Mouse (Mus musculus) MEL-GATA-1-ER (cell line): ENCODE measurements at regions not wholly inside any gene's neighbourhood (a gene's known extent, or its start where the extent isn't known, plus 50 kb on each side); places are given as distances from the start of the nearest gene placed in this dataset.

Experiments
- DNase-seq: peaks from one replicate; pipeline ENCODE4 v3.0.0-alpha.2; 2012; ENCODE audit warnings: low read depth; ENCODE audit errors: extremely low read depth

DNA sequence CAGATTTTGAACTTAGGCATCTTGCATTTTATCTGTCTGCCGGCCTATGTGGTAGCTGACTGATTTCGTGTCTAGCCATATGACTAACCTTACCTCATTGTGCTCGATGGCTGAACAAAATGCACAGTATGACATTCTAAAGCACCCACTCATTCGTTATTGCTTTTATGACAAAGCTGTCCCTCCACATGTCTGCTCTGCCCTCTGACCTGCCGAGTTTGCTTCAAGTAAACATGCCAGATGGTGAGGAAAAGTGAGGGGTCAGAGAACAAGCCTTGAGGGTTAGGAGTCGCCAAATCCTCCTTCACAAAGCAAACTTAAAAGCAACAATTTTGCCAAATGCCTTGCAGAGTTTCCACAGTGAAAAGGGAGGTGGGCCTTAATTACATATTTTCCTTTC, 196.0 kb upstream of the Elavl2 start:
- DNase-seq, result no peak

DNA sequence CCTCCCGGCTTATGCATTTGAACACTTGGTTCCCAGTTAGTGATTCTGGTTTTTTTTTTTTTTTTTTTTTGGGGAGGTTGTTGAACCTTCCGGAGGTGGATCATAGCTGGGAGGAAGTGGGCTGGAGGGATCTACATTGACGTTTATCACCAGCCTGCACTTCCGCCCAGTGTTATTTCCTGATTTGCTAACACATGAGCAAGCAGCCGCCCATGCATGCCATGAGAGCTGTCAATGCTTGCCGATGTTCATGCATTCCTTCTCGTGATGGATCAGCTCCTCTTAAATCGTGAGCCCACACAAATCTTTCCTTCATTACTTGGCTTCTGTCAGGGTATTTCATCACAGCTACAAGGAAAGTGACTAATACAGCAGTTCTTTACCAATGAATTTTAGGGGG, 195.2 kb upstream of the Elavl2 start:
- DNase-seq, result no peak

DNA sequence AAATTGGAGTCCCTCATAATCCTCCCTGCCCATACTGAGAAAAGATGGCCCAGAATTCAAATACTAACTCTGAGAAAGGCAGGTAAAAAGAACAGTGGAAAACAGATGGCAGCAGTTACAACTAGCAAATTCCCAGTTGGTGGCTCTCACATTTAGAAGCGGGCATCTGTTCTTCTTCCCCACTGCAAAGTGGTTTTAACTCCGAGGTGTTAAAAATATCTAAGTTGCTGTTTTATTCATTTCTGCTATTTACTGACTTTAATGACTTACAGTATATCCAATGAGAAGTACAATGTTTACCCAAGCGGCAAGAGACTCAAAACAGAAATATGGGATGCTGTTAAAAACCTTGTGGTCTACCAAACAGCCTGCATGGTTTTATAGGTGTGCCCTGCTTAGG, 189.2 kb upstream of the Elavl2 start:
- DNase-seq, result no peak

DNA sequence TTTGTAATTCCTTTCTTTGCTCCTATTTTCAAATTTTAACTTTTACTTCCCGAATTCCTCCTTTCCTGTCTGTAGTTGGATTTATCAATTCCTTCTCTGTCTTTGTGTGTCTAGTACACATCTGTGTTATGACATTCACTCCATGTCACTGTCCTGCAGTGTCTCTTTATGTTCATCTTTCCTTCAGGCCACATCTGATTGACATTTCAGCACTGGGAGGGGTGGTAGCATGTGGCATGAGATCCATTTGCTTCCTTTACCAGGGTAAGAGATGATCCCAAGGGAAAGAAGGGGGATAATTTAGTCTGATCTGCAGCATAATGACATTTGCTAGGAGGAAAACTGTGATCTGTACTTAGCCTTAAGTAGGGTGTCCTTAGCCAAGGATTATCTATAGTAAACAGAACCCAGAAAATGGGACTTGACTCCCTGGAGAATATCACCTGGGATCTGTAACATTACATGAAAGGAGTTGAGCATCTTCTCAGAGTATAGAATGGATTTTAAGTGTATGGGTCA, 187.0 kb upstream of the Elavl2 start:
- DNase-seq, result no peak

DNA sequence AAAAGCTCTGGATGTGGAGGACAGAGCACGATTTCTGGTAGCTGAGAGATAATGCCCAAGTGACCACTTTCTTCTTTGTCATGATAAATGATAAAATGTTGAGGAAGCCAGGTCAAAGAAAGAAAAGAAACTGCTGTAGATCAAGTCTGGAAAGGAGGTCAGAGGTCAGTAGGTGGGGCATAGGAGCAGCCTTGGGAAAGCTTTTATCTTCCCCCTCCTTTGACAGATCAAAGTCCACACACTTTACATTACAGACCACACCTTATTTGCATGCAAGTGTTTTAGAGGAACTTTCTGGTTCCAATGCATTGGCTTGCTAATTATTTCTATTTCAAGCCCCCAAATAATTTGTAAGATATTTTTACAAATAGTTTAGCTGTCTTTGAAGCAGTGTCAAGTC, 182.4 kb upstream of the Elavl2 start:
- DNase-seq, result no peak

DNA sequence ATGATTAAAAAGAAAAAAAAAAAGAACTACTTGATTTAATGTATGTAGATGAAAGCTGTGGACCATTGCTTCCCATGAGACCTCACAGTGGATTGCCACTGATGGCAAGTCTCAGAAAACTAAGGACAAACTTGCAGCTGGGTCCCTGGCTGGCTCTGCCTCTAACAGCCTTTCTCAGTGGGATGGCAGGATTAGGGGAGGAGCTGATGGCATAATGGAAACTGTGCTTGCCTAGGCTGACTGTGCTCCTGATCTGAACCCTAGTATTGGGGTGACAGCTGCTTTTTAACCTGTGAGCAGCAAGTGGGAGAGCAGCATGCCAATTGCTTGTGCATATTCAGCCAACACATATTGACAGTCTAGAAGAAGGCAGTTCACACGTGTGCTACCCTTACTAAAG, 156.9 kb upstream of the Elavl2 start:
- DNase-seq, result no peak

DNA sequence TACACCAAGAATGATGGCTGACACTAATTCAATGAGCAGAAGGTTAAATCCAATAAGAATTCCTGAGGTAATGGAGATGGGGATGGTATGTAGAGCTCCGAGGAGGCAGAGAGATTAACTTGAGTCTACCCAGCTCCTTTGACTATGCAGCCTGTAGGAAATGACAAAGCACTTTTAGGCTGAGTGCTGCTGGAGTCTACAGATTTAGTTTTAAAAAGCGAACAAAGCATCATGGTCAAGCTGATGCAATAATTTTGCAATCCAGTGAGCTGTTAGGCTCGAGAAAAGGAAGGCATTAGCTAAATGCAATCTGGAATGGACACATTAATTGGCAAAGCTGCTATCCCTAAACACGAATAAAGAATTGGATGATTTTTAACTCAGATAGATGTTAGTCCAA, 156.4 kb upstream of the Elavl2 start:
- peak; percentile 2 for DNase-seq

DNA sequence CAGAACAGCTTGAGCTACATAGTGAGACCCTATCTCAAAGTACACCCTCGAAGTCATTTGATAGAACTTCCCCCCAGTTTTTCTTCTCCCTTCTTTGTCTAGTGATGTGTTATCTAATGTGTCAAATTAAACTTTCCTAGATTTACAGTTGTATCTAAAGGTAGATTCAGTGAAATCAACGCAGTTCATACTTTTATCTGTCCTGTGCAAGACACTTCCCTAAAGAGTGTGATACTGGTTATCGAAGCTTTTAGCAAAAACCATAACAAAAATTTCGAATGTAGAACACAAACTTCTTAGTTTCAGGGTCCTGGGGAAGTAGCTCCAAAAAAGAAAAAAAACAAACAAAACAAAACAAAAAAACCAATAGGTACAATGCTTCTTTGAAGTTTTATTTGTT, 123.8 kb upstream of the Elavl2 start:
- no peak for DNase-seq

DNA sequence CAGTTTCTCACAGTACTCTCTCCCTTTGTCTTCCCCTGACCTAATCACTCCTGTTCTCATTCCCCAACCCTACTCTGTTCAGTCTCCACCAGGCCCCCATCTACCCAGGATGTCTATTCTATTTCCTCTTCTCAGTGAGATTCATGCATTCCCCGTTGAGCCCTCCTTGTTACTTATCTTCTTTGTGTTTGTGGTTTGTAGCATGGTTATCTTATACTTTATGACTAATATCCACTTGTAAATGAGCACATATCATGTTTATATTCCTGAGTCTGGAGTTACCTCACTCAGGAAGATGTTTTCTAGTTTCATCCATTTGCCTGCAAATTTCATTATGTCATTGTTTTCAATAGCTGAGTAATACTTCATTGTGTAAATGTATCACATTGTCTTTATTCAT, 111.0 kb upstream of the Elavl2 start:
- no peak for DNase-seq

DNA sequence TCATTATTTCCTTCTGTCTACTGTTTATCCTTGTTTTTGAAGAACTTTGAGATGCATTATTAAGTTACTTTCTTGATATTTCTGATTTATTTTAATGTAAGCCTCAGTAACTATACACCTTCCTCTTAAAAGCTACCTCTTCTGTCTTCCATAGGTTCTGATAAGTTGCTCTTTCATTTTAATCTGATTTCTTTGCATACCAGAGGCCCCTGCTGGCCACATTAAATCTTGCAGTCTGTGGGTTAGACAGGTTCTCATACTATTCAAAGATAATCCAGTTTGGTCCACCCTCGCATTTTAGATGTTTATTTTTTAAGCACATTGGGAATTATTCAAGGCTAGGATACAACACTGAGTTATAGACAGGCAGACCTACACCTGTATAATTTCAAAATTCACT, 109.4 kb upstream of the Elavl2 start:
- no peak for DNase-seq

DNA sequence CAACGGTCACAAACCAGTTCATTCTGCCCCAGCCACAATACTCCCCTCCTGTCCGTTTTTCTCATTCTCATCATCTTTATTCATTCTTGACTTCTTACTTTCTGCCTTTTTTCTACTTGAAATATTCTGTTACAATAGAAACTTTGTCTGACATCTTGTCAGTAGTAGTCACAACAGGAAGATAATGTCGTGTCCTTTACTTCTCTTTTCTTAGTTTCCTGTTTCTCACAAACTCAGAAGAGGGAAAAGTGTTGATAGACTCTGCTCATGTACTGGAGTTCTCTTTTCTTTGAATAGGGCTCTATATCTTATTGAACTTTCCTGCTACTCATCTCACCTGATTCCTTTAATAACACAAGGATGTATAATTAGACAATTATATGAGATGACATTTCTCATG, 102.7 kb upstream of the Elavl2 start:
- DNase-seq, result peak; percentile 21

DNA sequence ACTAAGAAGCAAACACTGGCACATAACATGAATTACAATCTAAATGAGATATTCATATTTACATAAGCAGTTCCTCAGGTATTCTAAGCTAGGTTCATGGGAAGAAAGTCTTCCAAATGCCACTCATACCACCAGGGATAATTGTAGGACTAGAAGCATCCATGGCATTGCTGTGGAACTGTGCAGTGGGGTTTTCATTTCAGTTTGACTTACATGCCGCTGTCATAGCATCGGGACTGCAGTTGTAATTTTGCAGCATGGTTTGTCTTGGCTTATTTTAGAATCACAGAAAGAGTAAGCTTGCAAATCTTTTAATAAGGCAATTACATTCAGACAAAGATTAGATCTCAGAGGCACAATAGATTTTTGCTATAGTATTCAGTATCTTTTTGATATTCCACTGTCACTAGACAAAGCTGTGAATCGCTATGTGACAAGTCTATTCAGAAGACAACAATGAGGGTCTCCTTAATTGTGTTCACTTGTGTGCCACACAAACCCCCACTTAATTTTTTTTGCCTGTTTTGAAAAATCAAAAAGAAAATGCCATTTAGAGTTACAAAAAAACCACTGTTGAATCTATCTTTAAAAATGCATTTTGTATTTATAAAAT, 81.4 kb upstream of the Elavl2 start:
- DNase-seq, result no peak
